Mouse (Mus musculus) retina, postnatal 1 day (tissue): ENCODE results near the gene Emc7.
"Not testable (repeated sequence)": the region's sequence is repeated elsewhere in the genome, so short reads cannot be mapped to it uniquely, and the experiment has no call there.

ENCODE experiments used
- DNase-seq: peaks from one replicate; pipeline ENCODE4 v3.0.0-alpha.2; 2012

Emc7 gene

GRCm38 (mm10) chr2:112454862-112455564 is at the start of gene Emc7:
Emc7 (plus strand) TSS chr2:112454997.
- peak; percentile 97 for DNase-seq

GRCm38 (mm10) chr2:112407030-112407429 is 47.8 kb upstream of the Emc7 start:
- no peak for DNase-seq

GRCm38 (mm10) chr2:112425308-112425707 is 29.5 kb upstream of the Emc7 start:
- no peak for DNase-seq

- not testable (repeated sequence) for DNase-seq
These were observed 26.3 kb upstream of the Emc7 start for GRCm38 (mm10) chr2:112428534-112428933.

GRCm38 (mm10) chr2:112429665-112430064 is 25.1 kb upstream of the Emc7 start:
- DNase-seq: no peak

GRCm38 (mm10) chr2:112430403-112430802 is 24.4 kb upstream of the Emc7 start:
- DNase-seq: no peak

- no peak for DNase-seq
These were observed 22.3 kb upstream of the Emc7 start for GRCm38 (mm10) chr2:112432523-112432922.

- DNase-seq: no peak
These were observed 21.4 kb upstream of the Emc7 start for GRCm38 (mm10) chr2:112433359-112433758.

GRCm38 (mm10) chr2:112436292-112436691 is 18.5 kb upstream of the Emc7 start:
- DNase-seq: no peak

- DNase-seq: no peak
These were observed 17.2 kb upstream of the Emc7 start for GRCm38 (mm10) chr2:112437589-112437988.

GRCm38 (mm10) chr2:112443491-112443890 is 11.3 kb upstream of the Emc7 start:
- no peak for DNase-seq

GRCm38 (mm10) chr2:112445511-112445910 is 9.3 kb upstream of the Emc7 start:
- no peak for DNase-seq

GRCm38 (mm10) chr2:112448046-112448445 is 6.8 kb upstream of the Emc7 start:
- not testable (repeated sequence) for DNase-seq

GRCm38 (mm10) chr2:112448510-112449059 is 6.2 kb upstream of the Emc7 start:
- DNase-seq: no peak

GRCm38 (mm10) chr2:112449597-112450296 is 5.0 kb upstream of the Emc7 start:
- peak; percentile 18 for DNase-seq

GRCm38 (mm10) chr2:112452513-112452912 is 2.3 kb upstream of the Emc7 start:
- DNase-seq: not testable (repeated sequence)

GRCm38 (mm10) chr2:112454125-112454861 is 504 bp upstream of the Emc7 start:
- DNase-seq: no peak

- no peak for DNase-seq
These were observed 5.8 kb downstream of the Emc7 start for GRCm38 (mm10) chr2:112460557-112460956.

- DNase-seq: no peak
These were observed 14.7 kb downstream of the Emc7 start for GRCm38 (mm10) chr2:112469542-112469941.

GRCm38 (mm10) chr2:112470961-112471381 is 16.2 kb downstream of the Emc7 start:
- peak; percentile 85 for DNase-seq

- DNase-seq: no peak
These were observed 17.3 kb downstream of the Emc7 start for GRCm38 (mm10) chr2:112472076-112472475.

GRCm38 (mm10) chr2:112474997-112475724 is 20.4 kb downstream of the Emc7 start:
- DNase-seq: no peak

- DNase-seq: no peak
These were observed 21.8 kb downstream of the Emc7 start for GRCm38 (mm10) chr2:112476554-112476953.
